Mouse (Mus musculus) liver, embryonic 14.5 days (tissue): ENCODE results near the gene Cast.

ENCODE experiments used
- CTCF ChIP-seq: IDR thresholded peaks from 2 replicates; pipeline ENCODE4 v1.5.1; 2016; ENCODE audit warnings: antibody characterized with exemption, low read depth, control low read depth
- EP300 ChIP-seq: IDR thresholded peaks from 2 replicates; pipeline ENCODE4 v1.6.1; 2016; ENCODE audit warnings: antibody characterized with exemption, low read depth

GRCm38 (mm10) chr13:74772151-74772550 is 36.5 kb downstream of the Cast start:
- TF ChIP-seq CTCF (no peak), EP300 (no peak)
